Mouse (Mus musculus) layer of hippocampus, postnatal 36 days (tissue): Measurements from ENCODE around the gene Bola1. TPM values are rescaled to one million over a fixed set of nuclear protein-coding genes. Genes with fewer than 3 reads are reported as not detected.
"Not testable (repeated sequence)": the region's sequence is repeated elsewhere in the genome, so short reads cannot be mapped to it uniquely, and the experiment has no call there.

ENCODE experiments used
- DNase-seq, 2 experiments: peaks; one replicate each; pipeline ENCODE4 v3.0.0; 2022
- total RNA-seq, 2 experiments: library from RNA; stranded (reverse); gene quantifications; 2 replicates each; pipeline ENCODE4 v1.2.3; 2021

The Bola1 gene
- total RNA-seq, 2 experiments from 2014 or later = 15.3 to 18.2 TPM

- no peak for DNase-seq
These were observed 28.0 kb upstream of the Bola1 start for GRCm38 (mm10) chr3:96247356-96248140.

GRCm38 (mm10) chr3:96246427-96246856 lies 26.9 kb upstream of the Bola1 start, which contains the start of gene Hist2h3c1:
Gene Hist2h3c1 (plus strand): TSS chr3:96246685.
- not testable (repeated sequence) for DNase-seq

GRCm38 (mm10) chr3:96246018-96246417 lies 26.5 kb upstream of the Bola1 start:
- DNase-seq = not testable (repeated sequence)

GRCm38 (mm10) chr3:96245003-96245886 lies 25.7 kb upstream of the Bola1 start, which contains the start of gene Hist2h2aa1:
Gene Hist2h2aa1 (plus strand): TSS chr3:96245497.
- DNase-seq = peak; percentile 89

- DNase-seq = no peak
These were observed 24.5 kb upstream of the Bola1 start for GRCm38 (mm10) chr3:96243921-96244572.

GRCm38 (mm10) chr3:96240799-96241197 lies 21.3 kb upstream of the Bola1 start:
- DNase-seq = no peak

- peak; percentile 97 for DNase-seq
These were observed 20.7 kb upstream of the Bola1 start, which contains the start of gene Hist2h2aa2 for GRCm38 (mm10) chr3:96239949-96240798. Gene Hist2h2aa2 (minus strand): TSS chr3:96240276.

GRCm38 (mm10) chr3:96238954-96239793 lies 19.7 kb upstream of the Bola1 start, which contains the start of gene Hist2h3c2:
Gene Hist2h3c2 (minus strand): TSS chr3:96239127.
- peak in 1 of 2 experiments; percentile 20 for DNase-seq

GRCm38 (mm10) chr3:96237904-96238511 lies 18.5 kb upstream of the Bola1 start:
- no peak for DNase-seq

GRCm38 (mm10) chr3:96237335-96237903 lies 17.9 kb upstream of the Bola1 start:
- DNase-seq = no peak

GRCm38 (mm10) chr3:96236834-96237334 lies 17.4 kb upstream of the Bola1 start:
- no peak for DNase-seq

GRCm38 (mm10) chr3:96235836-96236235 lies 16.3 kb upstream of the Bola1 start:
- no peak for DNase-seq

GRCm38 (mm10) chr3:96234914-96235313 lies 15.4 kb upstream of the Bola1 start:
- DNase-seq = no peak

- no peak for DNase-seq
These were observed 12.2 kb upstream of the Bola1 start for GRCm38 (mm10) chr3:96231758-96232120.

GRCm38 (mm10) chr3:96230910-96231757 lies 11.6 kb upstream of the Bola1 start:
- no peak for DNase-seq

GRCm38 (mm10) chr3:96230404-96230803 lies 10.9 kb upstream of the Bola1 start:
- DNase-seq = no peak

- DNase-seq = no peak
These were observed 9.3 kb upstream of the Bola1 start for GRCm38 (mm10) chr3:96228828-96229227.
